Mouse (Mus musculus): ENCODE measurements around the gene Togaram2.
"Not testable (repeated sequence)": the region's sequence is repeated elsewhere in the genome, so short reads cannot be mapped to it uniquely, and the experiment has no call there.

Gene Togaram2

GRCm38 (mm10) chr17:71730655-71731054, 57.6 kb downstream of the Togaram2 start:
- no peak for DNase-seq (ENCODE audit: low spot score in 2 of 2)

- no peak for DNase-seq (ENCODE audit: low spot score in 2 of 2)
Measured at GRCm38 (mm10) chr17:71736442-71736841, 63.4 kb downstream of the Togaram2 start.

- no peak for DNase-seq (ENCODE audit: low spot score in 2 of 2)
Measured at GRCm38 (mm10) chr17:71742156-71742555, 69.1 kb downstream of the Togaram2 start.

GRCm38 (mm10) chr17:71742935-71743334, 69.9 kb downstream of the Togaram2 start:
- DNase-seq (ENCODE audit: low spot score in 2 of 2), result no peak

DNA sequence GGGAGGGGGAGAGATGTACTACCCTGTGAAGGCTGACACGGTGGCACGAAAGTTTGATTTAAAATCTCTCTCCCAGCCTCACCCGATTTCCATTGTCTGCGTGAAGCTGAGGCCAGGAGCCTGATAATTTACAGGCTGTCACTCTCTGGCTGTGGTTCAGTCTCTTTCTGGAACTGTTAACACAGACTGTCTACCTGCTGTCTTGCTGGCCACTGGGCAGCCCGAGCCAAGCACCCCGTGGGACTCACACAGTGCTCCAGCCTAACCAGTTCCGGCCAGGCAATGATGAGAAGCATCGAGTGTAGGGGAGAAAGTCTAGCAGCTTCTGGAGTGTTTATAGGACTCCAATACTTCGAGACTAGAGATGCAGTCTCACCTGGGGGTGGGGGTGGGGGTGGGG, 73.1 kb downstream of the Togaram2 start:
- no peak for DNase-seq (ENCODE audit: low spot score in 2 of 2)

GRCm38 (mm10) chr17:71747561-71747960, 74.5 kb downstream of the Togaram2 start:
- DNase-seq (ENCODE audit: low spot score in 2 of 2), result no peak

DNA sequence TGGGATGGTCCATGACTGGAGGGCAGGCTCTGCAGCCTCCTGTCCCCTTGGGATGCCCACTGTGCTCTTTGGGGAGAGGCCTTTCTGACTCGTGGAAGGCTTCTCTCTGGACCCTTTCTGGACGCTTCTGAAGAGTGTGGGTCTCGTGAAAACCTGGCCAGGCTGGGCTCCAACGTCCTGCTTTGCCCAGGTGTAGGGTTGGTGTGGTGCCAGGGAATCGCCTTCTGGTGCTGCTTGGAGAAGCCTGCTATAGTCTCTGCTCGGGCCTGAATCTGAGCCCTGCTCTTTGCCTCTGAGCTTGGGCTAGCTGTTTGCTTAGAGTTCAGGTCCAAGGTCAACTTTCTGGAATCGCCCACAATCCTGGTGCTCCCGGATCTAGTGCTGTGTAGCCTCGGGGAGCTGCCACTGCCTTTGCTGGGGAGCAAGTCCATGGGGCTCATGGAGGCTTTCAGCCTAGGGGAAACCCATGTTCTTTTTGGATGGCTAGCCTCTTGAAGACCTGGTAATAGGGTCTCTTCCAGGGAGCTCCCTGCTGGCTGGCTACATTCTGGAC, 76.6 kb downstream of the Togaram2 start:
- no peak for DNase-seq (ENCODE audit: low spot score in 2 of 2)

DNA sequence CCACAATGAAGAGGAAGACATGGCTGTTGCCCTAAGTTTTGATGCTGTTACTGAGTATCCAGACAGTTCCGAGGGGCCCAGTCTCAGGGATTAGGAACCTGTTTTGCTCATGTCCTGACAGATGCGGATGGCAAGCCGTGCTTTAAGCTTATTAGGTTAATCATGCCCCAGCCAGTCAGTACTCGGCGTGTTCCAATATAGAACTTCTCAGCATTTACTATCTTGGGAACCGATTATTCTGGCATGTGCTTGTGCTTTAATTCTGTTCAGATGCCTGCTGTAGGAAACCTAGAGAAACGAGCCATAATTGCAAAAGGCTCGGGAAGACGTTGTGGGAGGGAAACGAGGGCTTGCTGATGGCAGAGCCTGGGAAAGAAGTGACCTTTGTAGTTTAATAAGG, 79.8 kb downstream of the Togaram2 start, which contains the start of gene Pcare:
Gene Pcare (minus strand): TSS at position 64 of the 400 bp plus-strand sequence.
- no peak for DNase-seq (ENCODE audit: low spot score in 2 of 2)

DNA sequence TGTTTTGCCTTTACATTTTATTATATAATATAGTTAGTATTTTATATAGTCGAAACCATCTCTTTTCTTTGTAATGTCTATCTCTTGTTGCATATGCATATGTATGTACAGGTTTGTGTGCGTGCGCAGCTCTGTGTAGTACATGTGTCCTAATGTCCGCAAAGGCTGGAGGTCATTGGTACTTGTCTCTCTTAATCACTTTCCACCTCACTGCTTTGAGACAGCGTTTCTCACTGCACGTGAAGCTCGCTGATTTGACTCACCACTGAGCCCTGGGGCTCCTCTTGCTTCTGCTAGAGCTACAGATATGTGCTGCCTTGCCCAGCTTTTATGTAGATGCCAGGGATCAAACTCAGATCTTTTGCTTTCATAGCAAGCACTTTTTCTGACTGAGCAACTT, 87.5 kb downstream of the Togaram2 start:
- DNase-seq (ENCODE audit: low spot score in 2 of 2), result no peak

- DNase-seq (ENCODE audit: low spot score in 2 of 2), result not testable (repeated sequence)
Measured at GRCm38 (mm10) chr17:71768173-71768572, 95.1 kb downstream of the Togaram2 start, which contains the start of gene Clip4. Clip4 (plus strand) TSS chr17:71768473.

DNA sequence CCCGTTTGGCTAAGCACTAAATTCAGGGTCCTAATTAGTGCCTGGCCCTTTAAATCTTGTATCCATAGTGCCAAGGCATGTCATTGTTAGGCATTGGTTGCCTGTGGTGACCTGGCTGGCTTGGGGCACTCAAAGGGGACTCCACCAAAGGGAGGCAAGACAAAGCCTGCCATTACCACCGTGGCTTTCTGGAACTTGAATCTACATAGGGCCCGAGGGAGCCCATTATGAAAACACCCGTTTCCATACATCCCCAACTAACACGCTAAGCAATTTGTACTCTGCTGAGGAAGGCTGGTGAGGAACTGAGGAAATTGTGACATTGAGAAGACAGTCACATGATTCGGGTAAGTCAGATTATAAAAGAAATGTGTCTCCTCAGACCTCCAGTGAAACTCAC, 96.5 kb downstream of the Togaram2 start:
- no peak for DNase-seq (ENCODE audit: low spot score in 2 of 2)

GRCm38 (mm10) chr17:71770696-71771095, 97.6 kb downstream of the Togaram2 start:
- DNase-seq (ENCODE audit: low spot score in 2 of 2), result no peak

- no peak for DNase-seq (ENCODE audit: low spot score in 2 of 2)
Measured at GRCm38 (mm10) chr17:71774173-71774572, 101.1 kb downstream of the Togaram2 start.

GRCm38 (mm10) chr17:71775279-71775678, 102.2 kb downstream of the Togaram2 start:
- DNase-seq (ENCODE audit: low spot score in 2 of 2), result no peak

DNA sequence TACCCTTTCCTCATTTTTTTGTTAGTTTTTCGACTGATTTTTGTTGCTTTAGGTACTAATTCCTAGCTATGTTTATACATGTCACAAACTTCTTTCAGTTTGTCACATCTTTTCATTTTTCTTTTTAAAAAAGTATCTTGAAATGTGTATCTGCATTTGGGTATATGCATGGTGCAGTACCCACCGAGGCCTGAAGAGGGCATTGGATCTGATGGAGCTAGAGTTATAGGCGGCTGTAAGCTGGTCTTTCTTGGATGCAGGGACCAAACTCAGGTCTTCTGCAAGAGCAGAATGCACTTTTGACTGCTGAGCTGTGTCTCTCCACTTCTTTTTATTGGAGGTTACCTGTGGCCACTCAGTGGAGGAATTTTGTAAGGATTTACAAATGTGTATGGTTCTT, 105.6 kb downstream of the Togaram2 start:
- DNase-seq (ENCODE audit: low spot score in 2 of 2), result no peak

Measured in thymus, postnatal 10 days (tissue).